Comparison of ENCODE assay signal across 15 mouse cellular contexts in genomic region chr16:58136979-58137378, GRCm38 (mm10).
DNase-seq lines count a peak whose midpoint lies in the region; ATAC-seq and TF ChIP-seq lines count a peak whose summit lies in the region.
"Had no signal": no experiment of that assay in that cellular context is flagged by ENCODE, and none has a peak within 500 bp of the region (broad histone marks: within the 10 kb centered on the region; RNA-seq: fewer than 3 reads in every experiment).

No protein-coding gene starts in this region.

- H3K9me3 ChIP-seq in forebrain, embryonic 16.5 days (ENCODE audit: control insufficient read depth, low read length) = no peaks in the 10 kb centered on the region
- H3K9me3 ChIP-seq in hindbrain, embryonic 15.5 days = no peaks in the 10 kb centered on the region
- no peaks in the 10 kb centered on the region for H3K9me3 ChIP-seq in midbrain, postnatal 0 days (ENCODE audit: low read length)
- H3K9me3 ChIP-seq: embryonic facial prominence, embryonic 12.5 days; heart, embryonic 10.5 days; limb, embryonic 15.5 days; liver, embryonic 15.5 days had no signal

- peak overlapping the region; percentile 38 for H3K4me2 ChIP-seq in forebrain, embryonic 16.5 days (ENCODE audit: low read length)
- H3K4me2 ChIP-seq in hindbrain, embryonic 15.5 days = peak overlapping the region; percentile 38
- H3K4me2 ChIP-seq in midbrain, postnatal 0 days (ENCODE audit: low read depth, low read length, poor library complexity, severe bottlenecking) = peak overlapping the region; percentile 23
- H3K4me2 ChIP-seq: embryonic facial prominence, embryonic 12.5 days; limb, embryonic 15.5 days; liver, embryonic 15.5 days had no signal

- H3K9ac ChIP-seq in forebrain, embryonic 16.5 days (replicated peaks; ENCODE audit: low read depth, low read length) = no peak overlapping the region
- H3K9ac ChIP-seq in hindbrain, embryonic 15.5 days = no peak overlapping the region
- no peak overlapping the region for H3K9ac ChIP-seq in midbrain, postnatal 0 days (replicated peaks; ENCODE audit: low read length, poor library complexity, severe bottlenecking)
- H3K9ac ChIP-seq: embryonic facial prominence, embryonic 12.5 days; limb, embryonic 15.5 days; liver, embryonic 15.5 days had no signal

- WGBS in forebrain, embryonic 16.5 days = 61% methylated on average over 7 of the region's 7 CpGs
- whole genome bisulfite sequencing in hindbrain, embryonic 15.5 days = 72% methylated on average over 7 of the region's 7 CpGs
- WGBS in midbrain, postnatal 0 days = 83% methylated on average over 7 of the region's 7 CpGs

- H3K27me3 ChIP-seq in forebrain, embryonic 16.5 days (replicated peaks; ENCODE audit: control insufficient read depth, insufficient read depth, low read length) = no peaks in the 10 kb centered on the region; the same call in 1 of the 2 replicates
- no peaks in the 10 kb centered on the region for H3K27me3 ChIP-seq in hindbrain, embryonic 15.5 days
- no peaks in the 10 kb centered on the region for H3K27me3 ChIP-seq in midbrain, postnatal 0 days (ENCODE audit: insufficient read depth, low read length)
- H3K27me3 ChIP-seq: embryonic facial prominence, embryonic 12.5 days; limb, embryonic 15.5 days; liver, embryonic 15.5 days had no signal

- no peak overlapping the region for H3K27ac ChIP-seq in forebrain, embryonic 16.5 days (ENCODE audit: low read length)
- H3K27ac ChIP-seq in hindbrain, embryonic 15.5 days (replicated peaks) = no peak overlapping the region
- no peak overlapping the region for H3K27ac ChIP-seq in midbrain, postnatal 0 days (ENCODE audit: low read depth, low read length)
- H3K27ac ChIP-seq: embryonic facial prominence, embryonic 12.5 days; heart, embryonic 10.5 days; layer of hippocampus, adult 2 months; limb, embryonic 15.5 days; liver, embryonic 15.5 days had no signal

- TF ChIP-seq CTCF in midbrain, postnatal 0 days (IDR thresholded peaks at IDR 0.05) = no peak

- 0 out of 2 replicates have a peak overlapping the region, but pooled peaks have one; percentile 3 for H3K4me3 ChIP-seq in forebrain, embryonic 16.5 days (replicated peaks; ENCODE audit: low read length)
- no peak overlapping the region for H3K4me3 ChIP-seq in hindbrain, embryonic 15.5 days
- peak overlapping the region; percentile 10; the same call in 1 of the 2 replicates for H3K4me3 ChIP-seq in midbrain, postnatal 0 days (ENCODE audit: low read depth, low read length)
- H3K4me3 ChIP-seq: embryonic facial prominence, embryonic 12.5 days; heart, embryonic 10.5 days; limb, embryonic 15.5 days; liver, embryonic 15.5 days had no signal

- H3K4me1 ChIP-seq in forebrain, embryonic 16.5 days (replicated peaks; ENCODE audit: control insufficient read depth, insufficient read depth, low read length) = peaks cover 4% of the 10 kb centered on the region; the same call in 1 of the 2 replicates
- H3K4me1 ChIP-seq in hindbrain, embryonic 15.5 days (replicated peaks) = no peaks in the 10 kb centered on the region
- H3K4me1 ChIP-seq in midbrain, postnatal 0 days (ENCODE audit: insufficient read depth, low read length) = no peaks in the 10 kb centered on the region
- H3K4me1 ChIP-seq: embryonic facial prominence, embryonic 12.5 days; heart, embryonic 10.5 days; liver, embryonic 15.5 days had no signal

- H3K36me3 ChIP-seq in forebrain, embryonic 16.5 days (ENCODE audit: control insufficient read depth, insufficient read depth) = no peaks in the 10 kb centered on the region
- no peaks in the 10 kb centered on the region for H3K36me3 ChIP-seq in hindbrain, embryonic 15.5 days
- H3K36me3 ChIP-seq in midbrain, postnatal 0 days (ENCODE audit: insufficient read depth, low read length) = no peaks in the 10 kb centered on the region
- H3K36me3 ChIP-seq: embryonic facial prominence, embryonic 12.5 days; heart, embryonic 10.5 days; limb, embryonic 15.5 days; liver, embryonic 15.5 days had no signal

- DNase-seq in frontal cortex, postnatal 36 days (ENCODE audit: low spot score in 2 of 2) = no peak
- no peak for DNase-seq in midbrain, postnatal 0 days (ENCODE audit: low spot score)
- DNase-seq in spleen, postnatal 4 days (ENCODE audit: low spot score in 2 of 2) = no peak
- DNase-seq in adrenal gland, adult (ENCODE audit: inconsistent age in 2 of 2, low spot score in 1 of 2) = no peak
- DNase-seq: cerebellum, adult 9-10 months; kidney, postnatal 14 days; thymus, adult 2 months had no signal

- ATAC-seq in frontal cortex, adult (ENCODE audit: low TSS enrichment) = peak; percentile 38; the same call in 1 of the 2 replicates
- ATAC-seq in forebrain, embryonic 16.5 days = peak; percentile 41; the same call in 1 of the 2 replicates
- ATAC-seq in hindbrain, embryonic 15.5 days (ENCODE audit: low FRiP score, low read depth) = peak; percentile 48; the same call in 1 of the 2 replicates
- ATAC-seq in midbrain, postnatal 0 days (ENCODE audit: low FRiP score) = no peak
